Mouse (Mus musculus) liver, embryonic 12.5 days (tissue): ENCODE data around the gene Xrcc3. TPM values are rescaled to one million over a fixed set of nuclear protein-coding genes. Genes with fewer than 3 reads are reported as not detected.
A peak's percentile ranks its signal among the peaks of the same experiment; 100 is the strongest.

ENCODE experiments used
- ATAC-seq: fragments of 200-750 bp; cut with Nextera tagmentation; 2 replicates; pipeline ENCODE4 v1.8.0; 2017; ENCODE audit warnings: moderate number of reproducible peaks, mild to moderate bottlenecking, moderate library complexity
- H3K27ac ChIP-seq: fragments of 300-500 bp; sonication (generic); 2 replicates; pipeline ENCODE4 v1.5.1; 2016; ENCODE audit warnings: mild to moderate bottlenecking
- H3K27me3 ChIP-seq: fragments of 300-500 bp; sonication (generic); replicated peaks from 2 replicates; pipeline ENCODE4 v1.6.1; 2016; ENCODE audit warnings: mild to moderate bottlenecking, moderate library complexity
- H3K36me3 ChIP-seq: fragments of 300-500 bp; sonication (generic); 2 replicates; pipeline ENCODE4 v1.6.1; 2016; ENCODE audit warnings: mild to moderate bottlenecking, moderate library complexity
- H3K4me1 ChIP-seq: fragments of 300-500 bp; sonication (generic); 2 replicates; pipeline ENCODE4 v1.6.1; 2016
- H3K4me2 ChIP-seq: fragments of 300-500 bp; sonication (generic); 2 replicates; pipeline ENCODE4 v1.6.1; 2016; ENCODE audit warnings: mild to moderate bottlenecking, moderate library complexity
- H3K4me3 ChIP-seq: fragments of 300-500 bp; sonication (generic); 2 replicates; pipeline ENCODE4 v1.5.1; 2016; ENCODE audit warnings: mild to moderate bottlenecking, moderate library complexity
- H3K9ac ChIP-seq: fragments of 300-500 bp; sonication (generic); 2 replicates; pipeline ENCODE4 v1.6.1; 2016; ENCODE audit warnings: mild to moderate bottlenecking, moderate library complexity
- H3K9me3 ChIP-seq: fragments of 300-500 bp; sonication (generic); replicated peaks from 2 replicates; pipeline ENCODE4 v1.6.1; 2016; ENCODE audit warnings: mild to moderate bottlenecking, moderate library complexity
- WGBS: fragments of 180-500 bp; shearing (Covaris S2); methylation state at CpG from one replicate; pipeline ENCODE4 v1.1.7; 2016; ENCODE audit not compliant: insufficient replicate concordance; 5-methylcytosine and 5-hydroxymethylcytosine counted together
- polyA plus RNA-seq: library from polyadenylated mRNA; unstranded; fragments of >200 nt; fragmentation: Nextera tagmentation; extraction: Ambion mirVana; gene quantifications from 2 replicates; pipeline ENCODE4 v1.2.1, GENCODE M21; 2016

Gene Xrcc3
- polyA plus RNA-seq, 1 experiment from 2014 or later = 7.7 TPM

DNA sequence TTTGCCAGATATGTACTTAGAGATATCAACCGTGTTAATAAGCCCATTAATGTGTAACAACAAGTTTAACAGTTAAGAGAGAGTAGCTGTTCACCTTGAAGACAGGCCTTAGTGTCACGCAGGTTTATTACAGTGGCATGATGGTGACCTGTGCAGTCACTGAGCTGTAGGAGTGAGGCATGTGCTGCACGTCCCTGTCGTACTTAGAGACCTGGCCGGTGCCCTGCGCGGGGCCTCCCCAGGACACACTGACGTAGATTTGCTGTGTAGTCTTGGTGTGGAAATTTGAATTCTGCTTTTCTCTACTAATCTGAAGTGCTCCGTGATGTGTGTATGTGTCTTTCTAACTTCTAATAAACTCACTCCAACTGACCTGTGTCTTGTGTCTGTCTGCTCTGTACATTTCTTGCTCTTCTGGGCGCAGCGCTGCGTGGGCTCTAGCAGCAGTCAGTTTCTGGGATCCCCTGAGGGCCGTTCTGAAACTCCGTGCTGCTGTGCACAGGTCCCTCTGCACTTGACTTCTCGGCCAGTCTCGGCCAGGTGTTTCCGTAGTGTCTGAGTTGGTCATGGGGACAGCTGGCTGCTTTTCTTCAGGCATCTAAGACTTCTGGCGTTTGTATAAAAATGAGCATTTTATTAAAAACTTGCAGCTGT lies 19.0 kb downstream of the Xrcc3 start:
- peak overlapping the region; percentile 38 for H3K4me2 ChIP-seq
- no peaks in the 10 kb centered on the region for H3K27me3 ChIP-seq
- H3K4me1 ChIP-seq = peaks cover 19% of the 10 kb centered on the region
- H3K4me3 ChIP-seq = no peak overlapping the region
- H3K27ac ChIP-seq = no peak overlapping the region
- peaks cover 92% of the 10 kb centered on the region for H3K36me3 ChIP-seq
- H3K9me3 ChIP-seq = no peaks in the 10 kb centered on the region
- no peak for ATAC-seq
- 89% methylated on average over 18 of the region's 18 CpGs for WGBS
- H3K9ac ChIP-seq = peak overlapping the region; percentile 28; the same call in 1 of the 2 replicates

GRCm38 (mm10) chr12:111794102-111794501 lies 19.6 kb downstream of the Xrcc3 start:
- H3K4me3 ChIP-seq = no peak overlapping the region
- H3K36me3 ChIP-seq = peaks cover 93% of the 10 kb centered on the region
- ATAC-seq = peak; percentile 73
- peaks cover 19% of the 10 kb centered on the region for H3K4me1 ChIP-seq
- H3K9me3 ChIP-seq = no peaks in the 10 kb centered on the region
- no peaks in the 10 kb centered on the region for H3K27me3 ChIP-seq
- no peak overlapping the region for H3K27ac ChIP-seq
- WGBS = 40% methylated on average over 22 of the region's 22 CpGs
- H3K4me2 ChIP-seq = peak overlapping the region; percentile 38
- H3K9ac ChIP-seq = peak overlapping the region; percentile 28

DNA sequence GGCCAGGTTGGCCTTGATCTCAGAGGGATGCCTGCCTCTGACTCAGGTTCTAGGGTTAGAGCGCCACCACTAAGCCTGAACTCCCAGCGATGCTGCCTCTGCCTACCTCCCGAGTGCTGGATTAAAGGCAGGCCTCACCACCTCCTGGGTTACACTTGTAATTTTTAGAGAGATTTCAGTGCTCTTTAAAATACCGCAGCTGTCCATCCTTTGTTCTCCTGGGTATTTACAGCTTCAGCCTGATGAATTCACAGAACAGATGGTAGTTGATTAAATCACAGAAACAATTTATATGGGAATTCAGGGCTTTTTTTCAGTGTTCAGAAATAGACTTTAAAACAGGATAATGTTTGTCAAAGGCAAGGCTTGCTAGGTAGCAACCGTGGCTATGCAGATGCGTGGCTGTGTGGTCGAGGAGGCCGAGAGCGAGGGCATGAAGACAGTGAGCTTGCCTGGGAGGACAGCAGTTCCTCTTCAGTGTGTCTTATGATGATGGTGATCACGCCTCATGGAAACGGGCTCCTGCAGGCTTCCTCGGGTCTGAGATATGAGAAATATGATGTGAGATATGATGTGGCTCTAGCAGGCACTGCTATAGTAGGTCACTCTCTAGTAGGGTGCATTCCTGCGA lies 22.1 kb downstream of the Xrcc3 start:
- WGBS = 83% methylated on average over 13 of the region's 13 CpGs
- H3K9ac ChIP-seq = no peak overlapping the region

GRCm38 (mm10) chr12:111790631-111791030 lies 23.0 kb downstream of the Xrcc3 start:
- peak overlapping the region; percentile 57; the same call in 1 of the 2 replicates for H3K27ac ChIP-seq
- no peak overlapping the region for H3K4me2 ChIP-seq
- H3K4me1 ChIP-seq = peaks cover 35% of the 10 kb centered on the region
- ATAC-seq = no peak
- H3K9ac ChIP-seq = no peak overlapping the region
- H3K27me3 ChIP-seq = no peaks in the 10 kb centered on the region
- no peaks in the 10 kb centered on the region for H3K9me3 ChIP-seq
- 79% methylated on average over 7 of the region's 7 CpGs for WGBS
- peaks cover 99% of the 10 kb centered on the region for H3K36me3 ChIP-seq
- H3K4me3 ChIP-seq = no peak overlapping the region

More for the DNA sequence above, 22.1 kb downstream of the Xrcc3 start:
- Histone ChIP-seq H3K27ac (no peak overlapping the region), H3K4me2 (no peak overlapping the region), H3K4me1 (peaks cover 27% of the 10 kb centered on the region), H3K27me3 (no peaks in the 10 kb centered on the region), H3K9me3 (no peaks in the 10 kb centered on the region), H3K4me3 (no peak overlapping the region), H3K36me3 (peaks cover 99% of the 10 kb centered on the region)
- no peak for ATAC-seq

DNA sequence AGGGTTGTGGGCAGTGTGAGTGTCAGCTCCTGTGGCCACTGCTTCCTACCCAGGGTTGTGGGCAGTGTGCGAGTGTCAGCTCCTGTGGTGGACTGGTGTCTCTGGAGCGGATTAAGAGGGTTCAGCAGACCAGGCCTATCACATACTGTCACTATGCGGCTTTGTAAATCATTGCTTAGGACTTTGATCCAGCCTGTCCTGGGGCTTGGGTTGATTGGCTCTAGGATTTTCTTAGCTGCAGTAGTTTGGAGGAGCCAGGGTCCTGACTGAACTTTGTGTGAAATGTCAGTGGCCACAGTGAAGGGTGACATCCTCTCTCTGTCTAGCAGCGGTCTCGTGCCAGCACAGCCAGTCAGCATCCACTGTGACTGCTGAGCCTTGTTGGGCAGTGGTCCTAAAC lies 23.6 kb downstream of the Xrcc3 start:
- no peak overlapping the region for H3K9ac ChIP-seq
- WGBS = 90% methylated on average over 5 of the region's 5 CpGs
- H3K27ac ChIP-seq = peak overlapping the region; percentile 66
- H3K27me3 ChIP-seq = no peaks in the 10 kb centered on the region
- H3K9me3 ChIP-seq = no peaks in the 10 kb centered on the region
- H3K4me2 ChIP-seq = no peak overlapping the region
- H3K4me1 ChIP-seq = peaks cover 40% of the 10 kb centered on the region
- H3K36me3 ChIP-seq = peaks cover 99% of the 10 kb centered on the region
- H3K4me3 ChIP-seq = no peak overlapping the region
- peak; percentile 10; the same call in 1 of the 2 replicates for ATAC-seq

DNA sequence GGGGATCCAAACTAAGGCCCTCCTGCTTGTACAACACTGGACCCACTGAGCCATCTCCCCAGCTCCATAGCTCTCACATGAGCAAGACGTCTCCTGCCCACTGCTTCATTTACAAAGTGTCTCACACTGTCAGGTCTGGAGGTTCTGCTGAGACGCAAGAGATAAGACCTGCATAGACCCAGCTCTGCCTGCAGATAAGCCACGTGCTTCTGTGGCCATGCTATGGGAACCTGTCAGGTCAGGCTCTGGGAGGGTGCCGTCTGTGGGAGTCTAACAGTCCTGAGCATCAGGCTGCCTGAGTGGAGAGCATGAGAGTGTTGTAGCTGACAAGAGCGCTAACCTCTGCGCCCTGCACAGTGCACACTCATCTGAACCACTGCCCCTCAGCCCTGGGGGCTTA lies 26.7 kb downstream of the Xrcc3 start:
- Histone ChIP-seq H3K4me1 (peaks cover 32% of the 10 kb centered on the region), H3K27me3 (no peaks in the 10 kb centered on the region), H3K4me2 (no peak overlapping the region), H3K4me3 (no peak overlapping the region), H3K27ac (no peak overlapping the region), H3K36me3 (peaks cover 98% of the 10 kb centered on the region), H3K9ac (no peak overlapping the region), H3K9me3 (no peaks in the 10 kb centered on the region)
- WGBS = 45% methylated on average over 6 of the region's 6 CpGs
- peak; percentile 83 for ATAC-seq

GRCm38 (mm10) chr12:111785174-111785573 lies 28.5 kb downstream of the Xrcc3 start:
- Histone ChIP-seq H3K27me3 (no peaks in the 10 kb centered on the region), H3K9ac (no peak overlapping the region), H3K4me3 (no peak overlapping the region), H3K27ac (no peak overlapping the region), H3K36me3 (peaks cover 98% of the 10 kb centered on the region), H3K4me1 (peaks cover 27% of the 10 kb centered on the region), H3K9me3 (no peaks in the 10 kb centered on the region), H3K4me2 (no peak overlapping the region)
- no peak for ATAC-seq
- WGBS = 59% methylated on average over 15 of the region's 15 CpGs

DNA sequence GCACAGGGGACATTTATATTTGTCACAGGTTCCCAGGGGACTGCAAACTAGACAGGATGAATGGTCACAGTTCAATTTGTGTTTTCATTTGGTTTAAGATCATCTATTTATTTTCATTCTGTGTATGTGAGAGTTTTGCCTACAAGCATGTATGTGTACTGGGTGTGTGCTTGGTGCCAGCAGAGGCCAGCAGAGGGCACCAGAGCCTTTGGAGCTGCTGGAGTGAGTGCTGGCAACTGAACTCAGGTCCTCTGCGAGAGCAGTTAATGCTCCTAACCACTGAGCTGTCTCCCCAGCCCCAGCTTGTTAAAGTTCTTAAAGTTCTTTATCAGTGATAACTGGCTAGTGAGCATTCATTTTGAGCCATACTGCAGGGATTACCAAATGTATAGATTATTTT lies 34.1 kb downstream of the Xrcc3 start:
- no peak overlapping the region for H3K27ac ChIP-seq
- WGBS = 90% methylated on average over 1 of the region's 1 CpGs
- H3K27me3 ChIP-seq = no peaks in the 10 kb centered on the region
- H3K9me3 ChIP-seq = peaks cover 6% of the 10 kb centered on the region; the same call in 1 of the 2 replicates
- H3K4me3 ChIP-seq = no peak overlapping the region
- peaks cover under 1% of the 10 kb centered on the region; the same call in 1 of the 2 replicates for H3K4me1 ChIP-seq
- H3K9ac ChIP-seq = no peak overlapping the region
- no peak for ATAC-seq
- peaks cover 98% of the 10 kb centered on the region for H3K36me3 ChIP-seq
- H3K4me2 ChIP-seq = no peak overlapping the region

DNA sequence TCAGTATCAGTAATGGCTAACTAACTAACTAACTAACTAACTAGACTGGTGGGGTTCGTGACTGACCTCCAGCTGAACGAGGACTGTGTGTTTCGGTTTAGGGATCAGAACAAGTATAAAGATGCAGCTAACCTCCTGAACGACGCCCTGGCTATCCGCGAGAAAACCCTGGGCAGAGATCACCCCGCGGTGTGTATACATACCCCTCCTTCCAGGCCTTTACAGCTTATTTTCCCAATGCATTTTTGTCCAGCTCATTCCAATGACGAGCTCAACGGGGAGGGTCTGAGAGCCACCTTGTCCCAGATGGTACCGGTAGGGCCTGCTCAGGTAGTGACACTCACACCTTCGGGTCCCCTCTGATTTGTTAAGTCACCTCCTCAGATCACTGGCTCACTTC lies 35.8 kb downstream of the Xrcc3 start:
- no peak overlapping the region for H3K4me3 ChIP-seq
- WGBS = 87% methylated on average over 13 of the region's 13 CpGs
- peaks cover 6% of the 10 kb centered on the region; the same call in 1 of the 2 replicates for H3K9me3 ChIP-seq
- H3K27ac ChIP-seq = no peak overlapping the region
- H3K36me3 ChIP-seq = peaks cover 100% of the 10 kb centered on the region
- no peak overlapping the region for H3K4me2 ChIP-seq
- no peak overlapping the region for H3K9ac ChIP-seq
- H3K27me3 ChIP-seq = no peaks in the 10 kb centered on the region
- no peaks in the 10 kb centered on the region for H3K4me1 ChIP-seq
- ATAC-seq = 0 out of 2 replicates have a peak, but pooled peaks have one; percentile 28

GRCm38 (mm10) chr12:111774845-111775244 lies 38.8 kb downstream of the Xrcc3 start:
- no peak for ATAC-seq
- 83% methylated on average over 15 of the region's 15 CpGs for WGBS

GRCm38 (mm10) chr12:111774156-111774555 lies 39.5 kb downstream of the Xrcc3 start:
- ATAC-seq = no peak
- Histone ChIP-seq H3K4me3 (no peak overlapping the region), H3K4me2 (no peak overlapping the region), H3K27ac (no peak overlapping the region), H3K27me3 (no peaks in the 10 kb centered on the region), H3K9me3 (peaks cover under 1% of the 10 kb centered on the region; the same call in 1 of the 2 replicates), H3K4me1 (peaks cover 6% of the 10 kb centered on the region; the same call in 1 of the 2 replicates), H3K9ac (no peak overlapping the region), H3K36me3 (peaks cover 75% of the 10 kb centered on the region)
- WGBS = 88% methylated on average over 16 of the region's 16 CpGs

More at GRCm38 (mm10) chr12:111774845-111775244, 38.8 kb downstream of the Xrcc3 start:
- H3K36me3 ChIP-seq = peaks cover 80% of the 10 kb centered on the region
- peaks cover under 1% of the 10 kb centered on the region; the same call in 1 of the 2 replicates for H3K4me1 ChIP-seq
- H3K27ac ChIP-seq = no peak overlapping the region
- H3K9ac ChIP-seq = no peak overlapping the region
- H3K4me3 ChIP-seq = no peak overlapping the region
- peaks cover 6% of the 10 kb centered on the region; the same call in 1 of the 2 replicates for H3K9me3 ChIP-seq
- H3K4me2 ChIP-seq = no peak overlapping the region
- H3K27me3 ChIP-seq = no peaks in the 10 kb centered on the region

GRCm38 (mm10) chr12:111770651-111771050 lies 43.0 kb downstream of the Xrcc3 start:
- ATAC-seq = no peak
- WGBS = 85% methylated on average over 10 of the region's 10 CpGs
- Histone ChIP-seq H3K9ac (no peak overlapping the region), H3K4me1 (peaks cover 35% of the 10 kb centered on the region; the same call in 1 of the 2 replicates), H3K36me3 (peaks cover 49% of the 10 kb centered on the region), H3K27me3 (no peaks in the 10 kb centered on the region), H3K9me3 (no peaks in the 10 kb centered on the region), H3K4me3 (no peak overlapping the region), H3K27ac (0 out of 2 replicates have a peak overlapping the region, but pooled peaks have one; percentile 8), H3K4me2 (no peak overlapping the region)
